Mouse (Mus musculus): Measurements from ENCODE around the gene Zfp384. TPM values are rescaled to one million over a fixed set of nuclear protein-coding genes. Genes with fewer than 3 reads are reported as not detected.
"Not testable (repeated sequence)": the region's sequence is repeated elsewhere in the genome, so short reads cannot be mapped to it uniquely, and the experiment has no call there.

The Zfp384 gene
- polyA plus RNA-seq, 1 experiment from 2014 or later = 17.8 TPM

DNA sequence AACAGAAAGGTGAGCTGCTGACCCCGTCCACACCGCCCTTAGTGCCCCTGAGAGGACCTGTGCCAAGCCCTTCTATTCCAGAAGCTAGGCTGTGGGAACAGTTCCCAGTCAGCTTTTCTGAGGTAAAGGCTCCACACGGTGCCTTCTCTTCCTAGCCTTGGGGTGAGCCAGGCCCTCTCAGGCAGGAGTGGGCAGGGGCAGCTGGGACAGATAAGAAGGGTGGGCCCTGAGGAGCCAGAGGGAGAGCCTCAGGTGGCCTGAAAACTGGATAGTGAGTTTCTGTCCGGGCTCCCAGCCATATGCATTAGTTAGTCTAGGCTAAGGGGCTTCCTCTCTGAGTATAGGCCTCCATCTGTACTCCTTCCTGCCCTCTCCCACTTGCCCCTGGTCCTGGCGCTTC, 53.6 kb downstream of the Zfp384 start:
- Histone ChIP-seq H3K27ac (no peak overlapping the region), H3K4me2 (no peak overlapping the region), H3K4me3 (replicated peaks) (no peak overlapping the region), H3K9ac (no peak overlapping the region), H3K36me3 (no peaks in the 10 kb centered on the region), H3K27me3 (no peaks in the 10 kb centered on the region), H3K9me3 (replicated peaks) (no peaks in the 10 kb centered on the region), H3K4me1 (peaks cover 12% of the 10 kb centered on the region)
- 78% methylated on average over 5 of the region's 5 CpGs for WGBS
- no peak for ATAC-seq (replicated peaks; ENCODE audit: low FRiP score)

DNA sequence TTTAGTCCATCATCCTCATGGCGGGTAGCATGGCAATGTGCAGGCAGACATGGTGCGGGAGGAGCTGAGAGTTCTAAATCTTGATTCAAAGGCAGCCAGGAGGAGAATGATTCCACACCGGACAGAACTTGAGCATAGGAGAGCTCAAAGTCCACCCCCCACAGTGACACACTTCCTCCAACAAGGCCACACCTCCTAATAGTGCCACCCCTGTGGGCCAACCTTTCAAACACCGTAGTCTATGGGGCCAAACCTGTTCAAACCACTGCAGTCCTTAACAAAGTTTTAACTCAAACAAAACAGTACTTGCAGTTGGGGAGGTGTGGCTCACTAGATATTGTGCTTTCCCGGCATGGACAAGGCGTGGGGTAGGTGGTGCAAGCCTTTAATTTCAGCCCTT, 55.0 kb downstream of the Zfp384 start:
- 84% methylated on average over 6 of the region's 6 CpGs for whole genome bisulfite sequencing
- Histone ChIP-seq H3K27me3 (no peaks in the 10 kb centered on the region), H3K4me2 (no peak overlapping the region), H3K36me3 (no peaks in the 10 kb centered on the region), H3K27ac (no peak overlapping the region), H3K4me3 (replicated peaks) (no peak overlapping the region), H3K4me1 (peaks cover 12% of the 10 kb centered on the region), H3K9ac (no peak overlapping the region), H3K9me3 (replicated peaks) (no peaks in the 10 kb centered on the region)
- ATAC-seq (replicated peaks; ENCODE audit: low FRiP score) = no peak

DNA sequence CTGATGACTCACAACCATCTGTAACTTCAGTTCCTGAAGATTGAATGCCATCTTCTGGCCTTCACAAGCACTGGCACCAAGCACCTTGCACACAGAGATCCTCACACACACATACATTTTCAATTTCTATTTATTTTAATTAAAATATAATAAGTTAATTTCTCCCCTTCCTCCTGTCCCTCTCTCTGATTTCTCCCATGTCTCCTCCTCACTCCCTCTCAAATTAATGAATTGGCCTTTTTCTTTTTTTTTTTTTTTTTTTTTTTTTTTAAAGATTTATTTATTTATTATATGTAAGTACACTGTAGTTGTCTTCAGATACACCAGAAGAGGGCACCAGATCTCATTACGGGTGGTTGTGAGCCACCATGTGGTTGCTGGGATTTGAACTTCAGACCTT, 56.3 kb downstream of the Zfp384 start:
- not testable (repeated sequence) for H3K9me3 ChIP-seq (replicated peaks); H3K4me3 ChIP-seq (replicated peaks)
- WGBS = 100% methylated on average over 1 of the region's 1 CpGs

DNA sequence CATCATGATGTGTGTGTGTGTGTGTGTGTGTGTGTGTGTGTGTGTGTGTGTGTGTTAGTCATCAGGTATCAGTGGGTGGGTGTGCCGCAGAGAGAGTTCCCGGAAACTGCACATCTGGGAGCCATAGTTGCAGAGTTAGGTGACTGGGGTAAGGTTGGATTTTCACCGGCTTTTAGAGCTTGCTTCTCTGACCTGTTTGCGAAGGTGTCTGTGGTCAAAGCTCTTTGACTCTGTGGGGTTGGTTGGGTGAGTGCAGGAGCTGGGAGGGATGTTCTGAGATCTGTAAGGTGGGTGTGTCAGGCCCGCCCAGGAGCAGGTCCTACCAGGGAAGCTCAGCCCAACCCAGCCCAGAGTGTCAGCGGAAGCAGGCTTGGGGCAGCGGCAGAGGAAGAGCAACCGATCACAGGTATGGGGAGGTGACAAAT, 58.6 kb downstream of the Zfp384 start, which contains the start of gene Lpar5:
Lpar5 (plus strand) TSS at position 350 of the 425 bp plus-strand sequence.
- Histone ChIP-seq H3K4me3 (replicated peaks) (no peak within 1 kb of the TSS), H3K4me2 (no peak within 1 kb of the TSS), H3K27me3 (no peaks in the 10 kb centered on the region), H3K9me3 (replicated peaks) (no peaks in the 10 kb centered on the region), H3K27ac (no peak within 1 kb of the TSS), H3K4me1 (0 out of 2 replicates have a peak, but pooled peaks cover 4% of the 10 kb centered on the region), H3K9ac (no peak within 1 kb of the TSS), H3K36me3 (no peaks in the 10 kb centered on the region)
- WGBS = 43% methylated on average over 8 of the region's 8 CpGs
- ATAC-seq (replicated peaks; ENCODE audit: low FRiP score) = no peak

More for the DNA sequence above, 56.3 kb downstream of the Zfp384 start:
- not testable (repeated sequence) for H3K27me3 ChIP-seq; H3K36me3 ChIP-seq; H3K4me2 ChIP-seq; ATAC-seq (replicated peaks; ENCODE audit: low FRiP score); H3K27ac ChIP-seq; H3K9ac ChIP-seq
- H3K4me1 ChIP-seq = peaks cover 12% of the 10 kb centered on the region

DNA sequence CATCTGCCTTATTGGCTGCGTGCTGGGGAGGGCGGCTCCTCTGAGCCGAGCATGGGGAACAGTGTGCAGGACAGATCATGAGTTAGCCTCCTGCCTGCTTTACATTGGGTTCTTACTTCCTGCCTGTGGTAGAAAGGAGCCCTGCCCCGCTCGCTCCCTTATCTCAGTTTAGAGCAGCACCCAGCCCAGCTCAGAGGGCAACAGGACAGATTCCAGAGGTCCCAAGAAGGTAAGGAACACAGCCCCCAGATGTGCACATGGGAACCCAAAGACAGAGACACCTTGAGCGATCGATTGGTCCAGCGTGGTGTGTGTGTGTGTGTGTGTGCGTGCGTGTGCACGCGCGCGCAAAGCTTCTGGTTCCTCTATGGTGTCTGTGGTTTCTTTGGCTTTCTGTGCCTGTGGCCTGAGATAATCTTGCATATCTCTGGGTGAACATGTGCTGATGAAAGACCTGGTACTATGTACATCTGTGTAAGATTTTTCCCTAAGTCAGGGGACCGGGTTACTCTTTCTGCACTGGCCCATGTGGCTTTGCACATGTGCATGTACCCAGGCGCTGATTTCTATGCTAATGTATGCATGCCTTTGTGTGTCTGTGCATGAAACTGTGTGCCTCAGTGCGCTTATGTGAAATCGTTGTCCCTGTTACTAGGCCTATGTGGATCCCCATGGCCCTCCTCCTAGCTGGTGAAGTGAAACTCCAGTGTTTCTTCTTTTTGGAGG, 62.4 kb downstream of the Zfp384 start:
- Histone ChIP-seq H3K36me3 (no peaks in the 10 kb centered on the region), H3K9me3 (replicated peaks) (no peaks in the 10 kb centered on the region), H3K9ac (no peak overlapping the region), H3K4me2 (no peak overlapping the region), H3K27me3 (no peaks in the 10 kb centered on the region), H3K27ac (peak overlapping the region; percentile 70), H3K4me3 (replicated peaks) (no peak overlapping the region), H3K4me1 (0 out of 2 replicates have a peak, but pooled peaks cover 4% of the 10 kb centered on the region)
- ATAC-seq (replicated peaks; ENCODE audit: low FRiP score) = peak; percentile 52
- 81% methylated on average over 18 of the region's 18 CpGs for WGBS

DNA sequence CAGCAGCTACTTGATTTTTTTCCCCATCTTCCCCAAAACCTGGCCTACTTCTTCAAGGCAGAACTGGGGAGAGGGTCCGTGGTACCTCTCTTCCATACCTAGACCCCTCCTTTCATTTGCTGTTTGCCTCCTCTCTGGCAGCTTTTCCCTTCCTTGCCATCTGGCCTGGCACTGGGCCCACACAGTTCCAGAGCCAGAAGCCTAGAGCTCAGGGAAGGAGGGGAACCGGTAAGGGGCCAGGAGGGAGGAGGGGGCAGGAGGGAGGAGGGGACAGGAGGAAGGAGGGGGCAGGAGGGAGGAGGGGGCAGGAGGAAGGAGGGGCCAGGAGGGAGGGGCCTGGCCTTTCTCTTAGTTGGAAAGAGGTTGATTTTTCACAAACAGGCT, 62.9 kb downstream of the Zfp384 start:
- Histone ChIP-seq H3K9ac (no peak overlapping the region), H3K4me1 (0 out of 2 replicates have a peak, but pooled peaks cover 4% of the 10 kb centered on the region), H3K9me3 (replicated peaks) (no peaks in the 10 kb centered on the region), H3K27ac (peak overlapping the region; percentile 70), H3K4me2 (no peak overlapping the region), H3K36me3 (no peaks in the 10 kb centered on the region), H3K27me3 (no peaks in the 10 kb centered on the region), H3K4me3 (replicated peaks) (no peak overlapping the region)
- ATAC-seq (replicated peaks; ENCODE audit: low FRiP score) = peak; percentile 52; the same call in 1 of the 2 replicates
- 22% methylated on average over 2 of the region's 2 CpGs for WGBS

DNA sequence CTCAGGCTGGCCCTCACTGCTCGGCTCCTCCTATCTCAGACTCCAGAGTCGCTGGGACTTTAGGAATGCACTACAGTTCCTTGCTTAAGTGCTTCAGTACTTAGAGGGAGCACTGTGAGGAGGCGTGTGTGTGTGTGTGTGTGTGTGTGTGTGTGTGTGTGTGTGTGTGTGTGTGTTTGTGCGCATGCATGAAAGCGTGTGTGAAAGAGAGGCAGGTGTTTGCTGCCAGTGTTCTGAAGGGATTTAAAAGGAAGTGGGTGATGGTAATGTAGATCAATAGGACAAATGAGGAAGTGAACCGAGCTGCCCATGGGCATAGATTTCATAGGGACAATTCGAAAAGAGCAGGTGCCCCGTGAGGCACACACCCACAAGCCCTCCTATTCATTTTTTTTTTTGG, 64.9 kb downstream of the Zfp384 start:
- 67% methylated on average over 8 of the region's 8 CpGs for WGBS

DNA sequence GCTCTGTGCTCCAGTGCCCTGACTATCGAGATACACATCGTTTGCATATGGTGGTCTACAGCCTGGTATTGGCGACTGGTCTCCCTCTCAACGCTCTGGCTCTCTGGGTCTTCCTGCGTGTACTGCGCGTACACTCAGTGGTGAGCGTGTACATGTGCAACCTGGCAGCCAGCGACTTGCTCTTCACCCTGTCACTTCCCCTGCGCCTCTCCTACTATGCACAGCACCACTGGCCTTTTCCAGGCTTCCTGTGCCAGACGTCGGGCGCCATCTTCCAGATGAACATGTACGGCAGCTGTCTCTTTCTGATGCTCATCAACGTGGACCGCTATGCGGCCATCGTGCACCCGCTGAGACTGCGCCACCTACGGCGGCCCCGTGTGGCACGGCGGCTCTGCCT, 72.4 kb downstream of the Zfp384 start:
- peak overlapping the region; percentile 41 for H3K9ac ChIP-seq
- WGBS = 27% methylated on average over 25 of the region's 25 CpGs
- H3K4me3 ChIP-seq (replicated peaks) = peak overlapping the region; percentile 47
- no peaks in the 10 kb centered on the region for H3K9me3 ChIP-seq (replicated peaks)
- H3K27ac ChIP-seq = peak overlapping the region; percentile 38; the same call in 1 of the 2 replicates
- no peak; the same call in 1 of the 2 replicates for ATAC-seq (replicated peaks; ENCODE audit: low FRiP score)
- H3K27me3 ChIP-seq = no peaks in the 10 kb centered on the region
- peaks cover 8% of the 10 kb centered on the region for H3K4me1 ChIP-seq
- H3K36me3 ChIP-seq = no peaks in the 10 kb centered on the region
- peak overlapping the region; percentile 80 for H3K4me2 ChIP-seq

More for the DNA sequence above, 64.9 kb downstream of the Zfp384 start:
- Histone ChIP-seq H3K4me1 (0 out of 2 replicates have a peak, but pooled peaks cover 4% of the 10 kb centered on the region), H3K9ac (no peak overlapping the region), H3K27ac (no peak overlapping the region), H3K9me3 (replicated peaks) (no peaks in the 10 kb centered on the region), H3K4me2 (no peak overlapping the region), H3K27me3 (no peaks in the 10 kb centered on the region), H3K4me3 (replicated peaks) (no peak overlapping the region), H3K36me3 (no peaks in the 10 kb centered on the region)
- no peak for ATAC-seq (replicated peaks; ENCODE audit: low FRiP score)

DNA sequence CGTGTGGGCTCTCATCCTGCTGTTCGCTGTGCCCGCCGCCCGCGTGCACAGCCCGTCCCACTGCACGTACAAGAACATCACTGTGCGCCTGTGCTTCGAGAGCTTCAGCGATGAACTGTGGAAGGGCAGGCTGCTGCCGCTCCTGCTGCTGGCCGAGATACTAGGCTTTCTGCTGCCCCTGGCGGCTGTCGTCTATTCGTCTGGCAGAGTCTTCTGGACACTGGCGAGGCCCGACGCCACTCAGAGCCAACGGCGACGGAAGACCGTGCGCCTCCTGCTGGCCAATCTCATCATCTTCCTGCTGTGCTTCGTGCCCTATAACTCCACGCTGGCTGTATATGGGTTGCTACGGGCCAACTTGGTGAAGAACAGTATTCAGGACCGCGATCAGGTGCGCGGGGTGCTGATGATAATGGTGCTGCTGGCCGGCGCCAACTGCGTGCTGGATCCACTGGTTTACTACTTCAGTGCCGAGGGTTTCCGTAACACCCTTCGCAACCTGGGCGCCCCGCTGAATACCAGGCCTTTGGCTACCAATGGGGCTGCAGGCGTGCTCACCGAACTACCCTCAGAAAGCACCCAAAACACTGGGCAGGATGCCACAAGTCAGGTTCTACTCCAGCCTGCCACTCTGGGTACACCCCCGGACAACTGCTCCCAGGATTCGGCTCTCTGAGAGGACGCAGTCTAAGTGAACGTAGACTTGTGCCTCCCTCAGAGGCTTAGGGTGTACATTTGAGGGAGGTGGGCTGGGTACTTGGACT, 73.0 kb downstream of the Zfp384 start:
- H3K4me1 ChIP-seq = peaks cover 8% of the 10 kb centered on the region
- peak; percentile 92 for ATAC-seq (replicated peaks; ENCODE audit: low FRiP score)
- H3K27me3 ChIP-seq = no peaks in the 10 kb centered on the region
- H3K9me3 ChIP-seq (replicated peaks) = no peaks in the 10 kb centered on the region
- 22% methylated on average over 45 of the region's 45 CpGs for WGBS
- H3K9ac ChIP-seq = peak overlapping the region; percentile 41
- H3K4me3 ChIP-seq (replicated peaks) = peak overlapping the region; percentile 47
- peak overlapping the region; percentile 80 for H3K4me2 ChIP-seq
- peak overlapping the region; percentile 38; the same call in 1 of the 2 replicates for H3K27ac ChIP-seq
- no peaks in the 10 kb centered on the region for H3K36me3 ChIP-seq

DNA sequence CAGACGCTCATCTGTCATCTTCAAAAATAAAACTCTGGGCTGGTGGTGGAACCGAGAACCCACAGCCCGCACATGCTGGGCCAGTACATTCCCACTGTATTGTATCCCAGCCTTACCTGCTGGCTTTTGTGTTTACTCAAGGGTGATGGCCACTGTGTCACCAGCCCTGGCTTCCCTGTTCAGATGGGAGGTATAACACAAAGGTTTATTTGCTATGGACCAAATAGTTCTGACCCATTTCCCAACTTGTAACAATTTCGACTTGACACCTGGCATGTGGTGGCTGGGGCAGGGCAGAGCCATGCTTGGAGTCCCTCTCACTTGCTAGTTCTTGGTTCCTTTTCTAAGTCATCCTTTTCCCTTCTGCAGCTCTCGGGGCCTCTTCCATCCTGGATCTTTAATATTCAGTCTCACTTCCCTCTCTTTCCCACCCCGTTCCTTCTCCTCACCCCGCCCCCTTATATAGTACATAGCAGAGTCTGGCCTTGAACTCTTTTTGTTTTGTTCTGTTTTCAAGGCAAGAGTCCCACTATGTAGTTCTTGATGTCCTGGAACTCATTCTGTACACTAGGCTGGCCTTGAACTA, 73.9 kb downstream of the Zfp384 start:
- no peaks in the 10 kb centered on the region for H3K9me3 ChIP-seq (replicated peaks)
- no peak overlapping the region for H3K4me3 ChIP-seq (replicated peaks)
- no peak overlapping the region for H3K27ac ChIP-seq
- H3K36me3 ChIP-seq = no peaks in the 10 kb centered on the region
- H3K4me2 ChIP-seq = no peak overlapping the region
- 93% methylated on average over 7 of the region's 7 CpGs for WGBS
- peaks cover 8% of the 10 kb centered on the region for H3K4me1 ChIP-seq
- H3K27me3 ChIP-seq = no peaks in the 10 kb centered on the region
- no peak overlapping the region for H3K9ac ChIP-seq
- no peak for ATAC-seq (replicated peaks; ENCODE audit: low FRiP score)

DNA sequence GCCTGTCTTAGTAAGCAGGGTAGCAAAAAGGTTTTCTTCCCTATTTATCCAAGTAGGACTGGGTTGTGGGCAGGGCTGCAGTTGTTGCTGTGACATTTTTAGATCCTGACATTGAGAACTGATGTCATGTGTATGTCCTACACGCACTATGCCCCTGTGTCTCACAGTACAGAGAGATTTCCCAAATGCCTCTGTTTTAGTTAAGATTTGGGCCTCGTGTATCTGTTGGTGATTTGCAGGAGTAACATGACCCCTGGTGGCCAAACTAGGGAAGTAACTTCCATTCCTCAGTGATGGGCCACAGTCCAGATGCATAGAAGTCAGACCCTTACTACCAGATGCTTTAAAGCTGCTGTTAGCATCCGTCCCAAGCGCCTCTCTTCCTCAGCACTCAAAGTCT, 75.5 kb downstream of the Zfp384 start:
- Histone ChIP-seq H3K27ac (0 out of 2 replicates have a peak overlapping the region, but pooled peaks have one; percentile 18), H3K4me3 (replicated peaks) (no peak overlapping the region), H3K4me2 (no peak overlapping the region), H3K9ac (no peak overlapping the region), H3K4me1 (peaks cover 23% of the 10 kb centered on the region), H3K27me3 (no peaks in the 10 kb centered on the region), H3K9me3 (replicated peaks) (no peaks in the 10 kb centered on the region), H3K36me3 (no peaks in the 10 kb centered on the region)
- WGBS = 4% methylated on average over 4 of the region's 4 CpGs
- no peak; the same call in 1 of the 2 replicates for ATAC-seq (replicated peaks; ENCODE audit: low FRiP score)

Measured in kidney, embryonic 15.5 days (tissue).